Mouse (Mus musculus) intestine, postnatal 0 days (tissue): ENCODE results near the gene Dido1. TPM values are rescaled to one million over a fixed set of nuclear protein-coding genes. Genes with fewer than 3 reads are reported as not detected.

ENCODE experiments used
- ATAC-seq: fragments of 200-750 bp; cut with Nextera tagmentation; 2 replicates; pipeline ENCODE4 v1.8.0; 2017; ENCODE audit warnings: mild to moderate bottlenecking, moderate TSS enrichment, moderate library complexity
- H3K27ac ChIP-seq: fragments of 300-500 bp; sonication (generic); 2 replicates; pipeline ENCODE4 v1.5.1; 2014; ENCODE audit warnings: mild to moderate bottlenecking, low read depth, low read length, moderate library complexity
- H3K27me3 ChIP-seq: fragments of 300-500 bp; sonication (generic); replicated peaks from 2 replicates; pipeline ENCODE4 v1.6.1; 2014; ENCODE audit warnings: low read length, mixed read lengths; ENCODE audit not compliant: control insufficient read depth, insufficient read depth
- H3K36me3 ChIP-seq: fragments of 300-500 bp; sonication (generic); 2 replicates; pipeline ENCODE4 v1.6.1; 2014; ENCODE audit warnings: mild to moderate bottlenecking, moderate library complexity; ENCODE audit not compliant: control insufficient read depth, insufficient read depth
- H3K4me1 ChIP-seq: fragments of 300-500 bp; sonication (generic); replicated peaks from 2 replicates; pipeline ENCODE4 v1.6.1; 2014; ENCODE audit warnings: antibody characterized with exemption, low read length, mixed read lengths; ENCODE audit not compliant: control insufficient read depth, insufficient read depth
- H3K4me2 ChIP-seq: fragments of 300-500 bp; sonication (generic); replicated peaks from 2 replicates; pipeline ENCODE4 v1.6.1; 2014; ENCODE audit warnings: low read depth, mild to moderate bottlenecking, moderate library complexity
- H3K4me3 ChIP-seq: fragments of 300-500 bp; sonication (generic); 2 replicates; pipeline ENCODE4 v1.5.1; 2014; ENCODE audit warnings: low read depth, low read length
- H3K9ac ChIP-seq: fragments of 300-500 bp; sonication (generic); 2 replicates; pipeline ENCODE4 v1.6.1; 2014; ENCODE audit warnings: mild to moderate bottlenecking, low read depth, low read length
- H3K9me3 ChIP-seq: fragments of 300-500 bp; sonication (generic); 2 replicates; pipeline ENCODE4 v1.6.1; 2016; ENCODE audit warnings: mixed run types; ENCODE audit not compliant: control insufficient read depth
- CTCF ChIP-seq: sonication (generic); IDR thresholded peaks from 2 replicates; pipeline ENCODE4 v1.5.1; 2016; ENCODE audit warnings: low read depth, mild to moderate bottlenecking, control low read depth, antibody characterized with exemption, moderate library complexity
- WGBS: fragments of 180-500 bp; shearing (Covaris S2); extraction: QIAGEN DNeasy Blood & Tissue Kit; methylation state at CpG from one replicate; pipeline ENCODE4 v1.1.7; 2014; 5-methylcytosine and 5-hydroxymethylcytosine counted together
- polyA plus RNA-seq: library from polyadenylated mRNA; unstranded; fragments of >200 nt; fragmentation: Nextera tagmentation; extraction: Ambion mirVana; gene quantifications from 2 replicates; pipeline ENCODE4 v1.2.1, GENCODE M21; 2015

Gene Dido1
- polyA plus RNA-seq, 1 experiment from 2014 or later, result 7.8 TPM

DNA sequence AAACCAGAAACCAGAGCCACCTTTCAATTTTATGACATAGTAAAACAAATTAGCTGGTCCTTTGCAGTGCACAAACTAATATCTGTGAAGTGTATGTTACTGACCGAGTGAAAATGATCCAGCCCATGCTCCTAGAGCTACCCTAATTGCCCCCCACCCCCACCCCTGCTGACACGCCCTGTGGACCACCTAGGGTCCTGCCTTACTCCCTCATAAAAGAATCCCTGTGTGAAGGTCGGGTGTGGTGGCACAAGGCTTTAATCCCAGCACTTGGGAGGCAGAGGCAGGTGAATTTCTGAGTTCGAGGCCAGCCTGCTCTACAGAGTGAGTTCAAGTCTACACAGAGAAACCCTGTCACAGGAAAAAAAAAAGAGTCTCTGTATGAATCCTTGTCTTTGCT is 1.7 kb upstream of the Dido1 start:
- Histone ChIP-seq H3K27me3 (no peaks in the 10 kb centered on the region), H3K36me3 (peaks cover 18% of the 10 kb centered on the region), H3K4me1 (peaks cover 10% of the 10 kb centered on the region), H3K9ac (no peak overlapping the region), H3K4me2 (peak overlapping the region; percentile 72), H3K27ac (no peak overlapping the region), H3K9me3 (no peaks in the 10 kb centered on the region), H3K4me3 (no peak overlapping the region; the same call in 1 of the 2 replicates)
- WGBS, result 62% methylated on average over 4 of the region's 4 CpGs
- no peak for ATAC-seq
- no peak for TF ChIP-seq CTCF

DNA sequence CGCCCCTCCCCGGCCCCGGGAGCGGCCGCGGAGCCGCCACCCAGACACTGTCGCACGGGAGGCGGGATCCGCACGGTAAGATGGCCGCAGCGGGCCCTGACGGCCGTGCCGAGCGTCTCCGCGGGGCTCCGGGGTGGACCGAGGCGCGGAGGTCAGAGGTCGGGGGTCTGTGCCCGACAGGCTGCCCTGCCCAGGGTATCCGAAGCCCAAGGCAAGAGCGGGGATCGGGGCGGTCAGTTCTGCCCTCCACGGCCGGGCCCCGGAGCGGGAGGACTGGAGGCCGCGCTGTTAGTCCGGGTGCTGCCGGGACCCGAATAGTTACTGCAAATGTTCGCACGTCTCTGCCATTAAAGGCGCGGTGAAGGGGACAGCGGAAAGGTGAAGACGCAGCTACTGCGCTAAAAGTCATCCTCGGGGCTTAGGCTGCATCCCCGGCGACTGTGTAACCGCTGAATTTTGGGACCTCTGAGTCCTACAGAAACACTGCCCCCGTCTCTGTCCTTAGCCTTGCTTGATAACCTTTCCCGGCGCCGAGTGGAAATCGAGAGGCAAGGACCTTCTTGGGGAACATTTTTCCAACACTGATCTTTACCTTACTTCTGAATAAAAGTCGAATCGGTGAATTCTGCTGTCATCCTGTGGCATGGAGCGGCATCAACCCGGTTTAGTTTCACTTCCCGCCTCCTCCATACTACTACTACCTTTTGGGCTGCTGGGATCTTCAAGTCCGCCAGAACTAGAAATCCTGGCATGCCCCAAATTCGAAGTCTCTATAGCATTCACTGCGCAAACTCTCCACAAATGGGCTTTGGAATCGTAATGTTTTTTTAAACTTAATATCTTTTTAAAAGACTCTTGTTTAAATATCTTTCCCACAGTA is 717 bp upstream of the Dido1 start:
- Histone ChIP-seq H3K4me3 (peak overlapping the region; percentile 96), H3K4me2 (peak overlapping the region; percentile 72), H3K9me3 (no peaks in the 10 kb centered on the region), H3K9ac (peak overlapping the region; percentile 99), H3K27me3 (no peaks in the 10 kb centered on the region), H3K36me3 (peaks cover 14% of the 10 kb centered on the region), H3K4me1 (peaks cover 10% of the 10 kb centered on the region), H3K27ac (peak overlapping the region; percentile 98)
- peak; percentile 1; the same call in 1 of the 2 replicates for TF ChIP-seq CTCF
- 2% methylated on average over 56 of the region's 64 CpGs for WGBS
- peak; percentile 26; the same call in 1 of the 2 replicates for ATAC-seq

DNA sequence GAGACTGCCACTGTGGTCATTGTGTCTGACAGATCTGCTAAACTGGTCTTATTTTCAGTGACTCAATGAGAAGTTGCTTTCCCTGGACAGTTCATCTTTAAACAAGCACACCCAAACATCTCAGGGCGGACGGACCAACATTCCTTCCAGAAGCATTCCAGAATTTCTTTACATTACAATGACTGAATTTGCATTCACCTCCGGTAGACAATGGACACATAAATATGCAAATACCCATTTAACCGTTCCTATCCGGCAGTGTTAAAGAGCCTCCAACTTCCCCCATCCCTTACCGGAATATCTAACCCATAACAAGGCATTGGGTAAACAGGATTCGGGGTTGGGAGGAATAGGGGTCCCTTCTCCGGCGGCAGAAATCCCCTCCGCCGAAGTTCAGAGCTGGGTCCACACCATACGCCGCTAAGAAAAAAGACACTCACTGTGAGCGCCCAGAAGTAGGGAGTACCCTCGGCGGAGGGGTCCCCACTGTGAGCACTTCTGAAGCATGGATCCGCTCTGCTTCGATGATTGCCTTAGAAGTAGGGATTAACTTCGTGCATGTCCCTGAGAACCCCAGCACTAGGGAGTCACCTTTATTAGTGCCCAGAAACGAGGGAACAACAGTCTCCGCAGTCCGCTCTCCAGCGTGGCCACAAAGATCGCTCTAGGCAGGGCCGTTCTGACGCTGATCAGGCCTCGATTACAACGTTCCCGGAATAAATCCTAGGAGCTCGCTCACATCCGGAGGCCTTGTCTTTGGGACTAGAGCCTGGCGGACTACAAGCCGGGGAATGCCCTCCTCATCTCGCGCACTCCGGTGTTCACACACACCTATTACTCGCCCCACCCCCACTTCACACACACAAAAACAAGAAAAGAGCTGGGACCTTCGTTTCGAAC is 526 bp downstream of the Dido1 start:
- peak; percentile 44 for ATAC-seq
- peaks cover 14% of the 10 kb centered on the region for H3K4me1 ChIP-seq
- WGBS, result under 1% methylated on average over 39 of the region's 39 CpGs
- peak overlapping the region; percentile 96 for H3K4me3 ChIP-seq
- H3K4me2 ChIP-seq, result peak overlapping the region; percentile 79
- peaks cover 8% of the 10 kb centered on the region for H3K36me3 ChIP-seq
- no peaks in the 10 kb centered on the region for H3K9me3 ChIP-seq
- peak overlapping the region; percentile 99 for H3K9ac ChIP-seq
- H3K27ac ChIP-seq, result peak overlapping the region; percentile 98
- no peaks in the 10 kb centered on the region for H3K27me3 ChIP-seq
- no peak for TF ChIP-seq CTCF

DNA sequence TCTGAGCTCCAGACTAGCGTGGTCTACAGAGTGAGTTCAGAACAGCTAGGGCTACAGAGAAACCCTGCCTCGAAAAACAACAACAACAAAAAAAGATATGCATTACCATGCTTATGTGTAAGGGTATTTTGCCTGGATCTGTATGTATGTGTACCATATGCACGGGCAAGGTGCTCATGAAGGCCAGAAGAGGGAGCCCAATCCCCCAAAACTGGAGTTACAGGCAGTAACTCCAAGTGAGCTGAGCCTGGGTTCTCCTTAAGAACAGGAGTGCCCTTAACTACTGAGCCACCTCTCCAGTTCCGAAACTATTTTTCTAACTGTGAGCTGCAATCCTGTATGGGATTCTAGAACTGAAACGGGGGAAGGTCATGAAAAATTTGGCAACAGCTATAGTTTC is 3.8 kb downstream of the Dido1 start:
- WGBS, result 95% methylated on average over 5 of the region's 5 CpGs

DNA sequence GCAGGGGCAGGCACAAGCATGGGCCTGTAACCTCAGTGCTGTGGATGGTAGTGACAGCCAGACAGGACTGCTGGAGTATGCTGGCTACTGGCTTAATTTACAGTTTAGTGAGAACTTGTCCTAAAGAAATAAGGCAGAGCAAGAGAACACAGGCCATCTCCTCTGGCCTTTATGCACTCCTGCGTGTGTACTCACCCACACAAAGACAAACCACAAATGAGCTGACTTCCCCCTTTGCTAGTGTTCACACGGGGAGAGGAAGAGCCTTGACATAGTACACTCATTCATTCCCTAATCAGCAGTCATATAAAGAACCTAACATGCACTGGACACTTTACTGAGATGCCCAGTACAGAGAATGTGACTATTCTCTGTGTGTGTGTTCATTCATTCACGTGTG is 4.7 kb downstream of the Dido1 start:
- Histone ChIP-seq H3K9me3 (no peaks in the 10 kb centered on the region), H3K27me3 (no peaks in the 10 kb centered on the region), H3K4me3 (no peak overlapping the region), H3K4me2 (no peak overlapping the region), H3K4me1 (peaks cover 22% of the 10 kb centered on the region), H3K27ac (no peak overlapping the region; the same call in 1 of the 2 replicates), H3K36me3 (no peaks in the 10 kb centered on the region), H3K9ac (no peak overlapping the region)
- no peak for TF ChIP-seq CTCF
- no peak for ATAC-seq
- 61% methylated on average over 3 of the region's 3 CpGs for WGBS

More for the DNA sequence above, 3.8 kb downstream of the Dido1 start:
- Histone ChIP-seq H3K27me3 (no peaks in the 10 kb centered on the region), H3K4me1 (peaks cover 22% of the 10 kb centered on the region), H3K4me2 (no peak overlapping the region), H3K4me3 (no peak overlapping the region), H3K36me3 (no peaks in the 10 kb centered on the region), H3K9ac (no peak overlapping the region), H3K9me3 (no peaks in the 10 kb centered on the region), H3K27ac (no peak overlapping the region)
- TF ChIP-seq CTCF, result peak; percentile 36
- ATAC-seq, result no peak

DNA sequence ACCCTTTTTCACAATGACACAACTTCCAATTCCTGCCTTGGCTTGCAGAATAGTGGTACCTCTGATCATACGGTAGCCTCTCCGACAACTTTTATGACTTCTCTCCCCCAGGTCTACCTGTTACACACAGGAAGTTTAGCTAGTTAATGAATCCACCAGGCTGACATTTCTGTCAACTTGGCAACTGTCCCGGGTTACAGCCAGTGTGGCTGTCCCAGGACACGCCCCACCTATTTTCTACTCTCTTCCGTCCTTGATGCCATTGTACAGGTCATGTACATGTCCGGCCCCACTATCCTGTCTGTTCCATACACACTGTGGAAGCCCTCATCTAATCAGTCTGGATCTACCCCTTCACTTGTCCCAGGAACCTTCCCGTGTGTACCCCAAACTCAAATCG is 5.2 kb downstream of the Dido1 start:
- no peak for ATAC-seq
- no peak overlapping the region; the same call in none of the 2 replicates for H3K27ac ChIP-seq

More for the DNA sequence above, 5.2 kb downstream of the Dido1 start:
- TF ChIP-seq CTCF, result no peak
- Histone ChIP-seq H3K4me2 (peak overlapping the region; percentile 24), H3K9me3 (no peaks in the 10 kb centered on the region), H3K36me3 (no peaks in the 10 kb centered on the region), H3K4me3 (no peak overlapping the region), H3K9ac (no peak overlapping the region), H3K27me3 (no peaks in the 10 kb centered on the region), H3K4me1 (peaks cover 24% of the 10 kb centered on the region)
- WGBS, result 43% methylated on average over 8 of the region's 8 CpGs
